Mouse (Mus musculus): ENCODE measurements around the gene Pigr.

Gene Pigr

DNA sequence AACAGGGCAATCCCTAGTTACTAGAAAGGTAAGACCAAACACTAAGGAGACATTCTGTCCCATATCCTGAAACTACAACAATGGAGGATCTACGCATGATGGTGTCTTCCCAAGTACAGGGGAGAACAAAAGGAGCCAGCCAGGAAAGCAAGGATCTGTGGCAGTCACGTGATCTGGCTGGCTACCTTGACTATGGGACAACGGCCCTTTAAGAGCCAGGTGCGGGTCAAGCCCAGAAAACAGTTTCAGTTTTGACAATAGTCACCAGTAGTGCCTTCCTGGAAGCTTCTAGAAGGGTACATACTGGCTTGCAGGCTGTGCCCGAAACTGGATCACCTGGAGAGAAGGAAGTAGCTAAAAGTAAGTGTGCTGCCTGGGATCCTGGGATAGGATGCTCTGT is at the start of gene Pigr:
Gene Pigr (plus strand): TSS at position 237 of the 400 bp plus-strand sequence.
- no peak for DNase-seq (ENCODE audit: low read depth)

DNA sequence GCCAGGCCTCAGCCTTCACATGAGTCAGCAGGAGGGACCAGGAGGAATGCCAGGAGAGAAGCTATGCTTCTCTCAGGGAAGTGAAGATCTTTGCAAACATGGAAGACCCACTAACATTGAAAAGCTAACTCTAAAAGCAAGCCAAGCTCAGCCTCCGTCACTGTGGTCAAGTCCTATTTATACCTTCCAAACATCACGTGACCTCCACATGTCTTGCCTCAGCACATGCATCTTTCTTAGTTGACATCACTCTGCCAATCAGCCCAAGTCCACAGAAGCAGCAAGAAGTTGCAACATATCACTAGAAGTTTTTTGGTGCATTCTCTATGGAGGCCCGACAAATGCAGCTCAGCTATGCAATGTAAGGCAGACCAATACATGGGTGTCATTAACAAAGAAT is 46.6 kb upstream of the Pigr start:
- no peak for DNase-seq (ENCODE audit: low read depth)

DNA sequence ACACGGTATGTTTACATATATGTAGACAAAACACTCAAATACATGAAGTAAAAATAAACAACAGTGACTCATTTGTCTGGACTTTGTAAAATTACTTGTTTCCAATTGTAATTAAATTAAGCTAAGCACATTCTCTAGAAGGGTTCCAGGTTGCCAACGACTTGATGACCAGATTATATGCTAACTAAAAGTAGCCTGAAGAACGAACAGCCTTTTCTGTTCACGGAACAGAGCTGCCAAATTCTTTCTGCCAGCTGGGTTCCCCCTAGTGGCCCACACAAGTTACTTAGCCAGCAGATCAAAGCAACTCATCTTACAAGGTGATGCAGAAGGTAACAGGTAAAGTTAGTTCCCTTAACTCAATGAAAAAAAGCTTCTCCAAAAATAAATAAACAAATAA is 42.4 kb upstream of the Pigr start:
- peak; percentile 65 for DNase-seq (ENCODE audit: low read depth)

DNA sequence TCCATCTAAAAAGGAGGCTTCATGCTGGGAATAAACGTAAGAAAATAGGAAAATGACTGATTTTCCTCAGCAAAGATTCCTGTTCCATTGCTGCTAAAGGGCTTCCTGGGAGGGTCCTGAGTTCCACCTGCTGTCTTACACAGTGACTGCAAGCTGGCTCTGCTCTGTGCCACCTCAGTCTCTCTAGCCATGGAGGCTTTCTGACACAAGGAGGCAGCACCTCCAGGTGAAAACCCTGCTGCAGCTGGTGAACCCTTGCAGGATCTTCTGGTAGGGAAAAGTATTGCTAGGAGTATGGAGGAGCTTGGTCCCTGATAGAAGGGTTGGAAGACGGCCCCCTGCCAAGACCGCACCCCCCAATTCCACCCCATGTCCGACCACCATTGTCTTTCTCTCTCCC is 39.5 kb upstream of the Pigr start:
- DNase-seq (ENCODE audit: low read depth): no peak

DNA sequence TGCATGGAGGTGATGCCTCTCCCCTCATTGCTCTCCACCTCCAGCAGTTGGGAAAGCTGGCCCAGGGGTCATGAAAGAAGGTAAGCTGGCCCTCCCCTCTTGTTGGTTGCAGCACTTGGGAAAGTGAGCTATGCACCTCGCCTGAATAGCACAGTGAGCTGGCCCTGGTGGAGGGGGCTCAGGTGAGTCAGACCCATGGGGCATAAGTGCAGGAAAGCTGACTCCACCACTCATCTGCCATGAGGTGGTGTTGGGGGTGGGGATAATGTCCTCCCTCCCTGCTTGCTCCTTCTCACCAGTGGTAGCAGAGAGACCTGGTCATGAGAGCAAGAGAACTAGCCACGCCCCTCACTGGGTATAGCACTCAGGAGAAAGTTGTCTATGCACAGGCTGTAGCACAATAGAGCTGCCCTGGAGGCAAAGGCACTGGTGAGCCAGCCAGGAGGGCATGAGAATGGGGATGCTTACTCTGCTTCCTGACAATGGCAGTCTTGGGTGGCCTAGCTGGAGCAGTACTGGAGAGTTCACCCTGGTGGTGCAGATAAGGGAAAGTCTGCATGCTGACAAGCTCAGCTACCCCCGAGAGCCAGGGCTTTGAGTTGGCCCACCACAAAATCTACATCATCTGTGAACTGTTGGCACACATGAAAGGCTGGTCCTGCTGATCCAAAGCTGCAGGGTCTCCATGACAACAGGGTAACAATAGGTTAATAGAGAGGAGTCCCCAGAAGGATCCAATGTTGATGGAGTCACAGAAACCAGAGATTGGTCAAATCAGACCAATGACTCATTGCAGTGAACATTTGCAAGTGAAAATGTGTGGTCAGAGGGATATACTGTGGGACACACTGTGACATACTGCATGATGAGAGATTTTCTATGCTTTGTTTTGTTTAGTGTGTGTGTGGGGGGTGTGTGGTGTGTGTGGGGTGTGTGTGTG is 36.7 kb upstream of the Pigr start:
- no peak for DNase-seq (ENCODE audit: low read depth)

DNA sequence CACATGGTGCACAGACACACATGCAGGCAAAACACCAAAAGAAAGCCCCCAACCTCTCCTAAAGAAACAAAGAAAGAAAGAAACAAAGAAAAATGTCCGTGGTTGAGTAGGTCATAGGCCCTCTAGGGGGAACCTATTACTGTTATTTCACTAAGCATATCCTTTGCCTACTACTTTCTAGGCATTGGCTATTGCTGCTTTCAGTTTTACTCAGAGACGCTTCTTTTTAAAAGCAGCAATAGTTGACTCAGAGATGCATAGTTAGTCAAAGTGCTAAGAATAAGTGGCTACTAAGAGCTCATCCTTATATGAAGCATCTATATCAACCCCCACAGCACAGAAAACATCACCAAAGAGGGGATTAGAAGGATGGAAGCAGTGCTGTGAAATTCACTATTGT is 31.2 kb upstream of the Pigr start:
- no peak for DNase-seq (ENCODE audit: low read depth)

DNA sequence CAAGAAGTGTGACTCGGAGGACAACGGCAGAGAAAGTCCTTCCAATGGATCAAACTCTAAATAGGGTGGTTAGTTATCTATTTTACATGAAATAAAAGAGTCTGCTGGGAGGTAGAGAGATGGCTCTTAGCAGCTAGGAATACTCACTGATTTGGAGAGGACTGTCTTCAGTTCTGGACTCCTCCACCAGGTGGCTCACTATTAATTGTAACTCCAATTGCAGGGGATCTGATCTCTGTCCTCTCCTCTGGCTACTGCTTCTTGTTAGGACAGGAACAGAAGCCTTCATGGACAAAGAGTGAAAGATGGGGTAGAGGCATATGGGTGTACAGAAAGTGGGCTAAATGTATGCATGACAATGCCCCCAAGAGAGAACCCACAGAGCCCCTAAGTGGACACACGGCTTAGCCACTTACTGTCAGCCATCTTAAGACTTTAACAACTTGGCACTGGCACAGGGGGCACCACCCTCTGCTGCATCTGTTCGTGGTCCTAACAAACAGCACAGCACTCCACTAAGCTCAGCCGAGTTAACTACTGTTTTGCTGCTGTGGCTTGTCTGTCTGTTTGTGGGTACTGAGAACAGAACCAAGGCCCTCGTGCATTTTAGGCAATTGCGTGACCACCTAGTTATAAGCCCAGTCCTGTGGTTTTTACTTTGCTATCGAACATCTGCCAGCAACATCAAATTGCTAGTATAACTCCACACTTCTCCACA is 29.4 kb upstream of the Pigr start:
- peak; percentile 55 for DNase-seq (ENCODE audit: low read depth)

DNA sequence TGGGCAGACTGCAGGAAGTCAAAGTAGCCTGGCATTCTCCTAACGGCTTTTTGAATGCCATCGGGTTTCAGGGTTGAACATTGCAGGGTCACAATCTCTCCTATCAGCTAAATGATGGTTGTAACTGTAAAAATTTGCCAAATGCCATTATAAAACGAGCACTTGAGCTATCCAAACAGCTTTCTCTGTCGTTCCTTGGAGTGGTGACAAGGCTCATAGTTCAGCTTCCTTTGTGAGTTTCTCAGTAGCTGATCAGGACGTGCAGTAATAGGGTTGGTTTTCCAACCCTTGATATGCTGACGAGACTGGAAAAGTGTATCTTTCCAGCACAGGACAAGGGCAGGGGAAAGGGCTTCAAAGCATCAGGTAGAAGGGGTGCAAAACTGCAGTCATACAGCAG is 28.4 kb upstream of the Pigr start:
- peak; percentile 14 for DNase-seq (ENCODE audit: low read depth)

DNA sequence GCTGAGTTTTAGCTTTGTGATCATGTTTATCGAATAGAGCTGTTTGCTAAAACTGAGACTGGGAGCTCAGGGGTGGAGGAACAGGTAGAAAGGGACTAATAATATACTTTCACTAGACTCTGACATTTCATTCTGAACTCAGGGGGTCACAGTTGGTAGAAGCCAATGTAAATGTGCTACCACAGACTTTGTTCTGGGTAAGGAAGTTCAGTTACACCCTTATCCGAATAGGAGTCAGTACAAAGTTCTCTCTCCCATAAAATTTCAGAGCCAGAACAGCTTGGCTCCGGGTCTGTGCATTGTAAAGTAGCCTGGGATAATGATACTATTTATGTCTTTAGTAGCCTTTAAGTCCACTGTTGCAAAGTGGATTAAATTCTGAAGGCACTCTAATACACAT is 27.9 kb upstream of the Pigr start:
- DNase-seq (ENCODE audit: low read depth): no peak

DNA sequence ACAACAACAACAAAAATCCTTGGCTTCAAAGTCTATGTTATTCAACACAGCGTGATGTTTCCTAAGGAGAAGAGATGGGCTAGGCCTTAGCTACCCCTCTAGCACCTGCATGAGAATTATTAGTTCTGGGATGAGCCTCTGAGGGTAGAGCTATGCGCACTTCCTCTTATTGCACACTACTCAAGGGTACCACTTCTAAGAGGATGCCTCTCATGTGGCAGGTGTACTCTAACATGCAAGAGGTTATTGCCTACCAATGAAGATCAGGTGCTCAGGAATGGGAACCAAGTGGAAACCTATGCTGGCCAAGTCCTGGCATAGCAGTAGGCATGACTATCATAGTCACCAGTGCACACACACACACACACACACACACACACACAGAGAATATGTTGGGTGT is 27.1 kb upstream of the Pigr start:
- no peak for DNase-seq (ENCODE audit: low read depth)

DNA sequence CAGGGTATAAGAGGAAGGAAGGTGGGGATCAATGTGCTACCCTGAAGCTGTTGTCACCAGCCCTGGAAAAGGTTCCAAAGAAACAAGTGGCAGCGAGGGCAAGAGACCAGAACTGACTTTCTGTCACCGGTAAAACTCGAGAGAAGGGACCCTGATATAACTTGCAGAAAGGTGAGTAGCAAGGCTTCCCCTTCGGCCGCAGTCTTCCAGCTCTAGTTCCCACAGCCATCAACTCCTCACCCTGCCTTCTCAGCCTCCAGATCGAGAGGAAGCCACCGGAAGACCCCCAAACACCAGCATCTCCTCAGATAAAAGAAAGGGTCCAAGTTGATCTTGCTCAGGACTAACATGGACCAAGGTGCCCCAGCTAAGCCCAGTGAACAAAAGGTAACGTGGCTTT is 25.9 kb upstream of the Pigr start, which contains the start of gene Fcamr:
Gene Fcamr (plus strand): TSS at position 301 of the 400 bp plus-strand sequence.
- no peak for DNase-seq (ENCODE audit: low read depth)

DNA sequence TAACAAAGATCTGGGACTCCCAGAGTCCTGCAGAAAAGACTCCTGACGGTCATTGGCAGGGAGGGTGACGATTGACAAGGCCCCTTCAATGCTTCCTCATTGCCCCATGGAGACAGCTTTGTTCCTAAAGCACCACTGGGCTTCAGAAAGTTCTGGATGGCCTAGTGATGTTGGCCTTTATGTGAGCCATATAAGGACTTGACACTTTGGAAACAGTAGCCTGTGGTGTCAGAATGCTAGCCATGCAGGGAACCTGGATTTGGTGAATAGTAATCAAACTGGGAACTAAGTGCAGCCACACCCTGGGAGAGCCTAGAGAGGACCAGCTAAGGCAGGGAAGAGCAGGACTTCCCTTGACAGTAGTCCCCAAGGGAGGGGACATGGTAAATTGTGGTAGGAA is 25.0 kb upstream of the Pigr start:
- DNase-seq (ENCODE audit: low read depth): no peak

DNA sequence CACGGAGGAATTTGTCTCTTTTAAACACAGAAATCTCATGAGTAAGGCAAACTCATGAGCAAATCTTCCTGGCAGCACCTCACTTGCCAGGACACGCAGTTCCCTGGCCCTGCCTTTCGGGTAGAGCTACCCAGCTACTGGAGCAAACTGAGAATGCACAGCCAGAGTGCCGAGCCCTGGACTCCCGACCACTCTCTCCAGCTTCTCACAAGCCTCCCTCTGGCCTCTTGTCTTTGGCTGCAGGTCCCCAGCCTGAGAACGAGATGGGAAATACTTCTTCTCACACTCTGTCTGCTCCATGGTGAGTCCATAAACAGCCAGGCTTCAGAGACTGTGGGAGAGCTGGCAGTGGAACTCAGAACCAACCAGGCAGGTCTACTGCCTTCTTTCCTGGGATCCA is 23.5 kb upstream of the Pigr start:
- no peak for DNase-seq (ENCODE audit: low read depth)

DNA sequence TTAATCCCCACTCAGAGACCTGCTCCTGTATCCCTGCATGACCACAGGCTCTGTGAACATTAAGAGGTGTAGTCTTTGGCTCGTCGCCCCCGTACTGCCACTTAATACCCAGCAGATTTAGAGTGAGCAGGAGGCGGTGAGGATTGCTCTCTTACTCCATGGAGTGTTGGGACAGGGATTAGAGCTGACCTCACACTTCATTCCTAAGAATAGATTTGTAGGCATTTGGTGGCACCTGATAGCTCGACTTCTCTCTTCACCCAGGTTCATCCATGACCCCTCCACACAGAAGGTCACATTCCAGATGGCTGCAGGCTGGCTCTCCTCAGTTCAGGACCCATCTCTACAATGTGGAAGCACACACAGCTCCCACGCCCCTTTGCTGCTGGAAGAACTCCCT is 22.2 kb upstream of the Pigr start:
- no peak for DNase-seq (ENCODE audit: low read depth)

DNA sequence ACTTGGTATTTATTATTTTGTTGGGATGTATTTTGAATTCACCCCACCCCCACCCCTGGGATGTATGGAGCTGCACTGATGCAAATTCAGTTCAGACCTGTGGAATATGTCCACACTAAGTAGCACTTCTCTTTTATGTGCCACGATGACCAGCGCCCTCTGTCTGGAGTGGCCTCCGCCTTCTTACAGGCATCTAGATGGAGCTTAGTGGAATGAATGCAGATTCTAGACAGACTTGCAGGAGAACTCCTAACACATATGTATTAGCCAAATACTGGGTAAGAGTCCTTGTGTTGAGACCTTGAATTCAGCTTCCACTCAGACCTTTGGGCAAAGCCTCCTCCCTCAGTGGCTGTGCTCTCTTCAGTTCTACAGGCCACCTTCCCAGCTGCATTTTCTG is 15.6 kb upstream of the Pigr start:
- DNase-seq (ENCODE audit: low read depth): no peak

DNA sequence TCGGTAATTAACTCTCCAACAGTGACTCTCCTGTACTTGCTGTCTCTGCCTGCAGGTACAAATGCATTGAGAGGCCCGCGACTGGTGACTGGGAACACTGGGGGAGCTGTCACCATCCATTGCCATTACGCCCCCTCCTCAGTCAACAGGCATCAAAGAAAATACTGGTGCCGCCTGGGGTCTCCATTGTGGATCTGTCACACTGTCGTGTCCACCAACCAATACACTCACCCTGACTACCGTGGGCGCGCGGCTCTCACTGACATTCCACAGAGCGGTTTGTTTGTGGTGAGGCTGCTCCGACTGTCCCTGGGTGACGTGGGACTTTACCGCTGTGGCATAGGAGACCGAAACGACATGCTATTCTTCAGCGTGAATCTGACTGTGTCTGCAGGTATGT is 15.2 kb upstream of the Pigr start:
- DNase-seq (ENCODE audit: low read depth): no peak

DNA sequence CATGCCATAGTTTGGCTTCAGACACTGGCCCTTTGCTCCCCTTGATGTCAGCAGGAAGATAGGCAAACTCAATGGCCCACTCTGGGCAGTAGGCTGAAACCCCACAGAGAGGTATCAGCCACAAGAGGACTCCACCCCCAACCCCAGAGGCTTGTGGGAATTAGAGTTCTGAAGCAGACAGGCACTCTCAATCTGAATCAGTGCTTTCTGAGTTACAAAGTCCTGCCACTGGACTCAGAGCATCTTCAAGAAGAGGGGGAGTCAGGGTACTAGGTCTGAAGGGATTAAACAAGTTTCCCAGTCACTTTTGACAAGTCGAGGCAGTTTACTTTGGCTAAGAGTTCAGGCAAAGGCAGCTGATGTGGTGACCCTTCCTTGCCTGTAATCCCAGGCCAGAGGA is 6.7 kb upstream of the Pigr start:
- no peak for DNase-seq (ENCODE audit: low read depth)

DNA sequence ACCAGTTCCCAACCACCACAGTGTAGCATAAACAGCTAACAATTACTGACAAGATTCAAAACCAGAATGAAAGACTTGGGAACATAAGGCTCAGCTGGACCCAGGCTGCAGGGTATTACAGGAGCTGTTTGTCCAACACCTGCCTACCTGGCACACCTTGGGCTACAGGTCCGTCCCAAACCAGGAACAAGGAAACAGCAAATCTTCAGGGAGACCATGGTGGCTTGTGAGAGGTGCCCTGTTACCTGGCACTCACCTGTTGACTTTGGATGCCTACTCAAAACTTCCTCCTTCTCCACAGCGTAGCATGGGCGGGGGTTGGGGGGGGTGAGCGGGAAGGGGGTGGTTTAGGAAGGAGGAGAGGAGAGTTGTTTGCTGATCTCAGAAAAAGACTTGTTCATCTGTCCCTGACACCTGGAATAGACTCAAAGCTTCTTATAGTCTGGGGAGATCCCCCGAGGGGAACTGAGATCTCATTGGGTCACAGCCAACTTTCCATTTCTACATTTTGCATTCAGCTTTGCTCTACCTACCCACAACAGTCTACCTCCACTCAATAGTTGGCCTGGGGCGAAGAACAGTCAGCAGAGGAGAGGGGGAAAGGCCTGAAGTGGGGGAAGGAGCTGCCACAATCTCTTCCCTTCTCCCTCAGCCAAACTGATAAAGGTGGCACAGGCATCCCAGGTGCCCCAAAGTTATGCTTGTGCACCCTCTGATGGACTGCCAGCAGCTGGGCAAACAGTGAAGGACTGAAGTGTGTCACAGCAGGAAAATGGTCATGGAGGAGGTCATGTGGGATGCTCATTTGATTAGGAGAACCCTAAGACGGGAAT is 6.0 kb upstream of the Pigr start:
- DNase-seq (ENCODE audit: low read depth): no peak

DNA sequence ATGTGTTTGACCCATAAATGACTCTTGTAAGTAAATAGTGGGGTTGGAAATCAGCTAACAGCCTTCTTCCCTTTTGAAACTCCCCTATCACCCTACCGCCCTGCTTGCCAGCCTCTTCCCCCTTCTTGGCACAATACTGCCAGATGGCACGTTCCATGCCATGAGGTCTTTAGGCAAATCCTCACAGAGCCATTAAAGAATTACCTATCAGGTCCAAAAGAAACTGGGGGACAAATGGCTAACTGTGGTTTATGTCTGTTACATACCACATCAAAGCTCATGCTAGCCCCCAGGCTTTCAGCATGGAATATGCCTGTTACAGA is 5.4 kb upstream of the Pigr start:
- no peak for DNase-seq (ENCODE audit: low read depth)

DNA sequence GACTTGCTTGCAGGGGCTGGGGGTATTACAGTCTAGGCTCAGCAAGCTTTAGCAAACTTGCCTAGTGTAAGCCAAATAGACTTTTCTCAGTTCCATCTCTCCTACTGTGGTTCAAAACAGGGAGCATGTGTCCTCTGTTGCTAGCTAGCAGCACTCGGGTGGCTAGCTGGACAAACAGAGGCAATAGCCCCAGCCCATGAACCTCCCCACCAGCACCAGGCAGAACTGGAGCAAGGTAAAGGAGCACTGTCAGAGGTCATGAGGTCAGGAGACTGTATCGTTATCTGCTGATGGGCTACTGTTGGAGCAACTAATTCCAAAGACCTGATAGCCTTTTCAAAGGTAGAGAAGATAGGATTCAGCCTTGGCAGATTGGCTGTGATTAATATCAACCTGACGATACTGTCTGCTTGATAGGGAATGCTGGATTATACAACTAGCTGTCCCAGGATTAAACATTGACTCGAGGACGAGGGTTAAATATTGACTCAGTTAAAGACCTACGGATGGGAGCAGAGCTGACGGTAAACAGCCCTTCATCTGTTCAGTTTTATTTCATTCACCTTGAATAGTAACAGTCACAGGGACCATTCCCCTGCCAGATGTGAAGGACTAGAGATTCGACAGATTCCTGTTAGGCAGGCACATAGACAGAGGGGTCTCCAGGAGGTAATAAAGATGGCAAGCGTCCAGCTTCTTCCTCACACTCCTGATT is 4.4 kb upstream of the Pigr start:
- DNase-seq (ENCODE audit: low read depth): no peak

DNA sequence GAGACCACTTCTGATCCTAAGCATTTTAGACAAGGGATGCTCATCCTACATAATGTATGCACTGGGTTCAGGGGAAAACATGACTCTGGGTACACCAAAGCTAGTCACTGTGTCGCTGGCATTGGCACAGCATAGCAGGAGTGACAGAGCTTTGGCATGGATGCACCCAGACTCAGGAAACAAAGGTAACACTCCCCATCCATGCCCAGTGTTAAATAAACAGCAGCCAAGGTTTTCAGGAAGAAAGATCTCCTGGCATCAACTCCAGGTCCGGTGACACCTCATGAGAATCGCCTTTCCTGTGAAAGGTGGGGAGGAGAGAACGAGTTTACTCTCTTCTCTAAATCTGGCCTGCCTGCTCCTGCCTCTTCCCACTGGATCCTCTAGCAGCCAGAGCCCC is 2.2 kb downstream of the Pigr start:
- no peak for DNase-seq (ENCODE audit: low read depth)
